Mouse (Mus musculus): Measurements from ENCODE around the gene Sstr3. TPM values are rescaled to one million over a fixed set of nuclear protein-coding genes. Genes with fewer than 3 reads are reported as not detected.
A peak's percentile ranks its signal among the peaks of the same experiment; 100 is the strongest.

Sstr3 gene
- polyA plus RNA-seq, 1 experiment from 2014 or later = 0.18 TPM

DNA sequence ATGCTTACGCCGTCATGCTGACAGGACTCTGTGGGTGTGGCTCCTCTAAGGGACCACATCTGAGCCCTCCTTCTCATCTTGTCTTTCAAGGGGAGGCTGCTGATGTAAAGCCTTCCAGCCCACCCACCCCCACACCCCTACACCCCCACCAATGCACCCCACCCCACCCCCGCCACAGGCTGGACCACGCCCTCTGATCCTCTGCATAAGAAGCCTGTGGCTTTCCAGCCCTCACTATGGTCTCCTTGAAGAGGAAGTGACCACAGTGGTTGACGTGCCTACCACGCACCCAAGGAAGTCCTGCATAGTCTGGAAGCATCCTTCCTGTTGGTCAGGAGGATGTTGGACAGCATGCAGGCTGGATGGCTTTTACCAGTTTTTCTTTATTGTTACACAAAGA lies 28.7 kb downstream of the Sstr3 start:
- no peaks in the 10 kb centered on the region for H3K9me3 ChIP-seq (ENCODE audit: control insufficient read depth, low read length)
- no peak overlapping the region for H3K9ac ChIP-seq (replicated peaks; ENCODE audit: low read length)
- no peaks in the 10 kb centered on the region for H3K4me1 ChIP-seq (ENCODE audit: control insufficient read depth, insufficient read depth, low read length)
- no peak overlapping the region for H3K27ac ChIP-seq (replicated peaks; ENCODE audit: low read depth, low read length)
- WGBS = 80% methylated on average over 6 of the region's 6 CpGs
- no peaks in the 10 kb centered on the region for H3K36me3 ChIP-seq (ENCODE audit: control insufficient read depth, insufficient read depth, low read length)
- no peak for ATAC-seq (ENCODE audit: low FRiP score, low TSS enrichment)
- H3K27me3 ChIP-seq (ENCODE audit: control insufficient read depth, insufficient read depth, low read length) = no peaks in the 10 kb centered on the region
- H3K4me3 ChIP-seq (replicated peaks; ENCODE audit: low read depth, low read length) = no peak overlapping the region
- DNase-seq = no peak
- no peak overlapping the region for H3K4me2 ChIP-seq (ENCODE audit: low read length)

DNA sequence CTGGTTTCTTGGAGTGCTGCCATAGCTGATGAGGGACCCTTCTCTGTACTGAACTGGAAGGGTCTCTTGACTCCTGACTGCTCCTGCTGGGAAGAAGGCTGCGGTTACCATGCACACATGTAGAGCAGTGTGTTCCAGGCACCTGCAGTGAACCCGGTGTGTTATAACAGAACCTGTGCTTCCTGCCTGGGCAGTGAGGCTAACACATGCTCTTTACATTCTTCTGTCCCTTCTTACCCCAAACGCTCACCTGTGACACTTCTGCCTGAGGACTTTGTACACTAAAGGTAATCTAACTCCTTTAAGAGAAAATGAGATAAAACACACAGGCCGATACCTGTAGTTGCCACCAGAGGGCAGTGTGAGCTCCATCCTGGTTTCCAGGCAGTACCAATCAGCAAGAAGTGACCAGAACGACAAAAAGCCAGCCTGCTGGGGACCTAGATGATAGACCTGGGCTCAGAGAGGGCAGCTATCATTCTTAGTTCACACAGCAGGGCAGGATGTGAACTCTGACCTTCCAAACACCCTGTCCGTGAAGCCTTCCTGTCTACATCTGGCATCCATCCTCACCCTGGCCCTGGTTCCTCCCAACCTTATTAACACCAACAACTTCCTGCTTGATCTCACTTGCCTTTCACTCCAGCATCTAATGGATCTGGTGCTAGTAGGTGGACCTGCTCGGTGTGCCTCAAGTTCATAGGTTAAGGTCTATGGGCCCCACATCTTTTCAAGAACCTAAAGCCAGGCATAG lies 29.9 kb downstream of the Sstr3 start:
- ATAC-seq (ENCODE audit: low FRiP score, low TSS enrichment) = no peak
- no peak overlapping the region for H3K27ac ChIP-seq (replicated peaks; ENCODE audit: low read depth, low read length)
- H3K9me3 ChIP-seq (ENCODE audit: control insufficient read depth, low read length) = no peaks in the 10 kb centered on the region
- H3K9ac ChIP-seq (replicated peaks; ENCODE audit: low read length) = no peak overlapping the region
- no peaks in the 10 kb centered on the region for H3K27me3 ChIP-seq (ENCODE audit: control insufficient read depth, insufficient read depth, low read length)
- H3K4me2 ChIP-seq (ENCODE audit: low read length) = no peak overlapping the region
- no peaks in the 10 kb centered on the region for H3K36me3 ChIP-seq (ENCODE audit: control insufficient read depth, insufficient read depth, low read length)
- DNase-seq = peak; percentile 88
- peaks cover 7% of the 10 kb centered on the region for H3K4me1 ChIP-seq (ENCODE audit: control insufficient read depth, insufficient read depth, low read length)
- H3K4me3 ChIP-seq (replicated peaks; ENCODE audit: low read depth, low read length) = no peak overlapping the region
- WGBS = 37% methylated on average over 7 of the region's 7 CpGs

DNA sequence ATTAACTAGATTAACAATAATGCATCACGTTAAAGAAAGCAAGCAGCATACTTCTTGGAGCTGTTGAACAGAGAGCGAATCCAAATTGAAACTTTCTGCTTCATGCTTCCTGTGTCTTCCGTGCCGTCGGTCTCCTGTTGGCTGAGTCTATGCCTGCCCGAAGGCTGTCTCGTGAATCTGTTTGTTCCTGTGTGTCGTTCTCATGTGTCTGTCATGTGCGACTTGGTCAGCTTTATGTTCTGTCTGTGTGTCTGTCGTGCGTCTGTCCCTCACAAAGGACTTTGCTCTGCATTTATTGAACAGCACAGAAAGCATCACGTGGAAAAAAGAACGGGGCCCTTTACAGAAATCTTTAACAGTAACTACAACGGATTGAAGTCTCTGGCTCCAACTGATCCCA lies 31.5 kb downstream of the Sstr3 start:
- Histone ChIP-seq H3K27me3 (ENCODE audit: control insufficient read depth, insufficient read depth, low read length) (no peaks in the 10 kb centered on the region), H3K36me3 (ENCODE audit: control insufficient read depth, insufficient read depth, low read length) (no peaks in the 10 kb centered on the region), H3K9ac (replicated peaks; ENCODE audit: low read length) (no peak overlapping the region), H3K4me2 (ENCODE audit: low read length) (no peak overlapping the region), H3K4me1 (ENCODE audit: control insufficient read depth, insufficient read depth, low read length) (peaks cover 7% of the 10 kb centered on the region), H3K27ac (replicated peaks; ENCODE audit: low read depth, low read length) (no peak overlapping the region), H3K4me3 (replicated peaks; ENCODE audit: low read depth, low read length) (no peak overlapping the region), H3K9me3 (ENCODE audit: control insufficient read depth, low read length) (no peaks in the 10 kb centered on the region)
- ATAC-seq (ENCODE audit: low FRiP score, low TSS enrichment) (no peak), DNase-seq (no peak)
- 90% methylated on average over 14 of the region's 14 CpGs for WGBS

DNA sequence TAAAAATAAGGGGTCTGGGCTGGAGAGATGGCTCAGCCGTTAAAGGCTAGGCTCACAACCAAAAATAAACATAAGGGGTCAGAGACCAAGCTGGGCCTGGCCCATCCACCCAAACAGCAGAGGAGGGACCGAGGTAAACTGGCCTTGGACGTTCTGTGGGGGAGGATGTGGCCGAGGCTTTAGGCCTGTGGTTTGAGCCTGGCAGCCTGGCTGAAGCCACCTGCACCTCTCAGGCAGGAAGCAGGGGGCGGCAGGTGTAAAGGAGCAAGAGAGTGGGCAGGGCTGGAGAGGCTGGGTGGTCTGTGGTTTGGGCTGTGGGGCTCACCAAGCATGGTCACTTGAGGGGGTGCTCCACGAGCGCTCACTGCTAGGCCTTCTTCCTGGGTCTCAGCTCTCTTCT lies 32.5 kb downstream of the Sstr3 start:
- H3K27me3 ChIP-seq (ENCODE audit: control insufficient read depth, insufficient read depth, low read length) = no peaks in the 10 kb centered on the region
- H3K27ac ChIP-seq (replicated peaks; ENCODE audit: low read depth, low read length) = no peak overlapping the region
- H3K4me3 ChIP-seq (replicated peaks; ENCODE audit: low read depth, low read length) = no peak overlapping the region
- peaks cover 7% of the 10 kb centered on the region for H3K4me1 ChIP-seq (ENCODE audit: control insufficient read depth, insufficient read depth, low read length)
- no peak for ATAC-seq (ENCODE audit: low FRiP score, low TSS enrichment)
- 86% methylated on average over 7 of the region's 7 CpGs for WGBS
- H3K9ac ChIP-seq (replicated peaks; ENCODE audit: low read length) = no peak overlapping the region
- no peak for DNase-seq
- no peaks in the 10 kb centered on the region for H3K9me3 ChIP-seq (ENCODE audit: control insufficient read depth, low read length)
- no peaks in the 10 kb centered on the region for H3K36me3 ChIP-seq (ENCODE audit: control insufficient read depth, insufficient read depth, low read length)
- H3K4me2 ChIP-seq (ENCODE audit: low read length) = no peak overlapping the region

DNA sequence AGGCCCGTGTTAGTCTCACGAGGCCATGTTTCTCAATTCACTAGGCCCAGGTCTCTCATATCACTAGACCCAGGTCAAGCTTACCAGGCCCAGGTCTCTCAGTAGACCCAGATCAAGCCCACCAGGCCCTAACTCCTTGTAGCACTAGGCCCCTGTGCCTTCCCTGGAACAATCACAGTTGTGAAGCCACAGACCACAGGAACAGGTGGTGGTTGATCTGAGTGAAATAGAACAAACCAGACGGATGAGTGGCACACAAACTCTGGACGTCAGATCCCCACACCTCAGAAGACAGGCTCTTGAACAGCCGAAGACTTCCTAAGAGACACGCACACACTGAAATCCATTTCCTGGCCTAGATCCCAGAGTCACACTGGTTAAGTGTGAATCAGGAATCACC lies 33.7 kb downstream of the Sstr3 start:
- Histone ChIP-seq H3K36me3 (ENCODE audit: control insufficient read depth, insufficient read depth, low read length) (no peaks in the 10 kb centered on the region), H3K4me3 (replicated peaks; ENCODE audit: low read depth, low read length) (no peak overlapping the region), H3K9ac (replicated peaks; ENCODE audit: low read length) (no peak overlapping the region), H3K4me1 (ENCODE audit: control insufficient read depth, insufficient read depth, low read length) (peaks cover 7% of the 10 kb centered on the region), H3K27me3 (ENCODE audit: control insufficient read depth, insufficient read depth, low read length) (no peaks in the 10 kb centered on the region), H3K27ac (replicated peaks; ENCODE audit: low read depth, low read length) (no peak overlapping the region), H3K9me3 (ENCODE audit: control insufficient read depth, low read length) (no peaks in the 10 kb centered on the region), H3K4me2 (ENCODE audit: low read length) (no peak overlapping the region)
- WGBS = 93% methylated on average over 6 of the region's 6 CpGs
- DNase-seq = no peak
- no peak for ATAC-seq (ENCODE audit: low FRiP score, low TSS enrichment)

DNA sequence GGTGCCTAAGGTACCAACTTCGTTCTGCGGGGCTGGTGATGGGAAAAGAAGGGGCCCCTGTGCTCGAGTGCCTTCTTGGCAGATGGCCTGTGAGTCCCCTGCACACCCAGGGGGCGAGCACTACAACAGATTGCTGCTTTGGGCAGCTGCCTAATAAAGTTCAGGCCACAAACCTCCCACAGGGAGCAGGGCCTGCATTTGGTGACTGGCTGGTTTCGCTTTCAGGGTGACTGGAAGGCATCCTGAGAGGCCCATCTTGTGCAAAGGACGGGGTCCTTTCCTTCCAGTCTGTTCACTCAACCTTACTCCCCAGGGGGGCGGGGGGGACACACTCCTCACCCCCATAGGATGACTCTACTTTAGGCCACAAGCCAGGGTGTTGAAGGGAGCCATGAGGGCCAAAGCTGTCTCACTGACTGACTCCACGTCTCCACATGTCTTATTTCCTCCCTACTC lies 34.3 kb downstream of the Sstr3 start:
- Histone ChIP-seq H3K4me1 (ENCODE audit: control insufficient read depth, insufficient read depth, low read length) (peaks cover 7% of the 10 kb centered on the region), H3K36me3 (ENCODE audit: control insufficient read depth, insufficient read depth, low read length) (no peaks in the 10 kb centered on the region), H3K4me2 (ENCODE audit: low read length) (no peak overlapping the region), H3K4me3 (replicated peaks; ENCODE audit: low read depth, low read length) (no peak overlapping the region), H3K9me3 (ENCODE audit: control insufficient read depth, low read length) (no peaks in the 10 kb centered on the region), H3K9ac (replicated peaks; ENCODE audit: low read length) (0 out of 2 replicates have a peak overlapping the region, but pooled peaks have one; percentile 31), H3K27ac (replicated peaks; ENCODE audit: low read depth, low read length) (no peak overlapping the region), H3K27me3 (ENCODE audit: control insufficient read depth, insufficient read depth, low read length) (no peaks in the 10 kb centered on the region)
- DNase-seq = no peak
- WGBS = 57% methylated on average over 8 of the region's 8 CpGs
- ATAC-seq (ENCODE audit: low FRiP score, low TSS enrichment) = no peak

DNA sequence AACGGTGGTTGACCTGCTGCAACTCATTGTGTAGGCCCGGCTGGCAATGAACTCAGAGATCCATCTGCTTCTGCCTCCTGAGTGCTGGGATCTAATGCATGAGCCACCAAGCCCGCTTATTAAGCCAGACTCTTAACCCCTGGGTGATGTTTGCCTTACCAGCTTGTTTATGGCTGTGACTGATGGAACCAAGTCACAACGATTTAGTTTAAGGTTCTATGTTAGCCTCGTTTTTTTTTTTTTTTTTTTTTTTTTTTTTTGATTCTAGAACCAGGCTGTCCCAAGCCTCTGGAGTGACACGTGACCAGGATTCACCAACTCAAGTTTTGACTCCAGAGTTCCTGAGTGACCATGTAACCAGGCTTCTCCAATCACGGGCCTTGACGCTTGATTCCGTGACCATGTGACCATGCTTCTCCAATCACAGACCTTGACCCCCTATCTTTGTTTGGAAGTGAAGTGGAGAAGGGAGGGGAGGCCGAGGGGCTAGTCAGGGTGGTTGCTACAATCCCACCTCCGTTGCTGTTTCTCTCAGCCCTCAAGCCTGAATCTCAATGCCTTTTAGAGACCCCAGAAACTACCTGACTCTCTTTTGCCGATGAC lies 35.1 kb downstream of the Sstr3 start:
- Histone ChIP-seq H3K4me2 (ENCODE audit: low read length) (no peak overlapping the region), H3K9me3 (ENCODE audit: control insufficient read depth, low read length) (peaks cover 5% of the 10 kb centered on the region; the same call in 1 of the 2 replicates), H3K27me3 (ENCODE audit: control insufficient read depth, insufficient read depth, low read length) (no peaks in the 10 kb centered on the region), H3K27ac (replicated peaks; ENCODE audit: low read depth, low read length) (no peak overlapping the region), H3K36me3 (ENCODE audit: control insufficient read depth, insufficient read depth, low read length) (no peaks in the 10 kb centered on the region), H3K9ac (replicated peaks; ENCODE audit: low read length) (0 out of 2 replicates have a peak overlapping the region, but pooled peaks have one; percentile 31), H3K4me1 (ENCODE audit: control insufficient read depth, insufficient read depth, low read length) (peaks cover 7% of the 10 kb centered on the region), H3K4me3 (replicated peaks; ENCODE audit: low read depth, low read length) (no peak overlapping the region)
- peak; percentile 44 for DNase-seq
- ATAC-seq (ENCODE audit: low FRiP score, low TSS enrichment) = no peak
- 46% methylated on average over 12 of the region's 12 CpGs for WGBS

DNA sequence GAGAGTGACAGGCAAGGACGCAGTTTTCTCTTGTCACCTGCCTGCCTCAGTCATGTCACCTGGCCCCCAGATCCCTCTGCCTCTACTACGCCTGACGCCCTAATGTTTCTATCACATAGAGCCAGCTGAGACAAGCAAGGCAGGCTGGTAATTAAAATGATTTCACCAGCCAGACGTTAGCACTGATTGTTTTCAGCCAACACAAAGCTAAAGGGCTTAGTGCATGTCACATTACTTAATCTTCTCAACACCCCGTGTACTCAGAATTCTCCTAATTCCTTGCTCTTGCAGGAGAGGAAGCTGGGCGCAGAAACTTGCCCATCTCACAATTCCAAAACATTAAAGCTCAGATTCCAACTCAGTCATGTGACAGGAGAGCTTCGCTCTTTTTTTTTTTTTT lies 36.0 kb downstream of the Sstr3 start:
- Histone ChIP-seq H3K27ac (replicated peaks; ENCODE audit: low read depth, low read length) (no peak overlapping the region), H3K4me3 (replicated peaks; ENCODE audit: low read depth, low read length) (no peak overlapping the region), H3K27me3 (ENCODE audit: control insufficient read depth, insufficient read depth, low read length) (no peaks in the 10 kb centered on the region), H3K4me1 (ENCODE audit: control insufficient read depth, insufficient read depth, low read length) (peaks cover 7% of the 10 kb centered on the region), H3K4me2 (ENCODE audit: low read length) (no peak overlapping the region), H3K36me3 (ENCODE audit: control insufficient read depth, insufficient read depth, low read length) (no peaks in the 10 kb centered on the region), H3K9me3 (ENCODE audit: control insufficient read depth, low read length) (peaks cover 5% of the 10 kb centered on the region; the same call in 1 of the 2 replicates), H3K9ac (replicated peaks; ENCODE audit: low read length) (no peak overlapping the region)
- 55% methylated on average over 7 of the region's 7 CpGs for WGBS
- ATAC-seq (ENCODE audit: low FRiP score, low TSS enrichment) (no peak), DNase-seq (no peak)

DNA sequence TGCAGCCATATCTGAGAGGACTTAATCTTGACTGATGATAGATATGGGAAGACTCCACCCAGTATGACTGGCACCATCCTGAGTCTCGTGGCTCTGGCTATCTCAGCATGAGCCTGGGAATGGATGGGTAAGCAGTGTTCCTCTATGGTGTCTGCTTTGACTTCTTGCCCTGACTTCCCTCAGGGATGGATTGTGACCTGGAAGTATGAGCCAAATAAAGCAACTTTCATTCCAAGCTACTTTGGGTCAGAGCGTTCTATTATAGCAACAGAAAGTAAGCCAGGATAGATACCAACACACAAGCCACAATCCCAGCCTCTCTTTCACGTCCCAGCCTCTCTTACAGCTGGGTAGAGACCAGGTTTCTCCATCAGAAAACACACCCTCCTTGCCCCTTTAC lies 38.9 kb downstream of the Sstr3 start:
- WGBS = 77% methylated on average over 3 of the region's 3 CpGs
- Histone ChIP-seq H3K9me3 (ENCODE audit: control insufficient read depth, low read length) (peaks cover 5% of the 10 kb centered on the region; the same call in 1 of the 2 replicates), H3K27me3 (ENCODE audit: control insufficient read depth, insufficient read depth, low read length) (no peaks in the 10 kb centered on the region), H3K36me3 (ENCODE audit: control insufficient read depth, insufficient read depth, low read length) (no peaks in the 10 kb centered on the region), H3K27ac (replicated peaks; ENCODE audit: low read depth, low read length) (no peak overlapping the region), H3K4me2 (ENCODE audit: low read length) (no peak overlapping the region), H3K4me1 (ENCODE audit: control insufficient read depth, insufficient read depth, low read length) (peaks cover 7% of the 10 kb centered on the region), H3K4me3 (replicated peaks; ENCODE audit: low read depth, low read length) (no peak overlapping the region), H3K9ac (replicated peaks; ENCODE audit: low read length) (no peak overlapping the region)
- ATAC-seq (ENCODE audit: low FRiP score, low TSS enrichment) (no peak), DNase-seq (no peak)

Data from midbrain, embryonic 14.5 days (tissue).